Mouse (Mus musculus): Measurements from ENCODE around the gene Fitm1.

DNA sequence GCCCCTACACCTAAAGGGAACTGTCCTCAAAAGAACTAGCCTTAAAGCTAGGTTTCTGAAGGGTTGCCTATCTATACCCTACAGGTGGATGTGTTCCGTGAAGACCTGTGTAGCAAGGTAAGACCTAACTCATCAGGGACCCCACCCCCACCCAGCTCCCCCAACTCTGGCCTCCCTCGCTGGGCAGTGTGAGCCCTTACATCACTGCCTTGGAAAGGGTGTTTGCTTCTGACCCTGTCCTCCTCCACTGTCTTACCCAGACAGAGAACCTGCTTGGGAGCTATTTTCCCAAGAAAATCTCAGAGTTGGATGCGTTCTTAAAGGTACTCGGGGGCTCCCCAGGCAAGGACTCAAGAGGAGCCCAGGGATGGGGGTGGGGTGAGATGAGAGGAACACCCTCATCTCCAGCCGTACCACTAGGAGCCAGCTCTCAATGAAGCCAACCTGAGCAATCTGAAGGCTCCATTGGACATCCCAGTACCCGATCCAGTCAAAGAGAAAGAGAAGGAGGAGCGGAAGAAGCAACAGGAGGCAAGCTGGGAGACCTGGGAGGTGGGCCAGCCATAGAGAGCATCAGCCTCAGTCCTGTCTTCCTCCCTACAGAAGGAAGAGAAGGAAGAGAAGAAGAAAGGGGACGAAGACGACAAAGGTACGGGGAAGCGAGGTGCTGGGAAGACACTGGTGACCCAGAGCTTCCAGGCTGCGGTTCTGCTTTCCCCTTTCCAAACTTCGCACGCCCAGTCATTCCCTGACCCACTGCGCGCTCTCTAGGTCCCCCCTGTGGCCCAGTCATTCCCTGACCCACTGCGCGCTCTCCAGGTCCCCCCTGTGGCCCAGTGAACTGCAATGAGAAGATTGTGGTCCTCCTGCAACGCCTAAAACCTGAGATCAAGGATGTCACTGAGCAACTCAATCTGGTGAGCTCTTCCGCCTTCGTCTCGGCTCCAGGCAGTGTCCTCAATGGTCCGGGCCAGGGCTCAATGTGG lies 4.4 kb downstream of the Fitm1 start:
- TF ChIP-seq GATA1 (IDR thresholded peaks at IDR 0.05; ENCODE audit: low read length) = no peak
- no peak for TF ChIP-seq TAL1 (IDR thresholded peaks at IDR 0.05; ENCODE audit: low read length)

Data from erythroblast, embryonic 14.5 days (primary cell).